Mouse (Mus musculus): ENCODE results near the gene Ttc28. TPM values are rescaled to one million over a fixed set of nuclear protein-coding genes. Genes with fewer than 3 reads are reported as not detected.

Ttc28 gene
- total RNA-seq, 2 experiments from 2014 or later: 26.7 to 29.3 TPM

DNA sequence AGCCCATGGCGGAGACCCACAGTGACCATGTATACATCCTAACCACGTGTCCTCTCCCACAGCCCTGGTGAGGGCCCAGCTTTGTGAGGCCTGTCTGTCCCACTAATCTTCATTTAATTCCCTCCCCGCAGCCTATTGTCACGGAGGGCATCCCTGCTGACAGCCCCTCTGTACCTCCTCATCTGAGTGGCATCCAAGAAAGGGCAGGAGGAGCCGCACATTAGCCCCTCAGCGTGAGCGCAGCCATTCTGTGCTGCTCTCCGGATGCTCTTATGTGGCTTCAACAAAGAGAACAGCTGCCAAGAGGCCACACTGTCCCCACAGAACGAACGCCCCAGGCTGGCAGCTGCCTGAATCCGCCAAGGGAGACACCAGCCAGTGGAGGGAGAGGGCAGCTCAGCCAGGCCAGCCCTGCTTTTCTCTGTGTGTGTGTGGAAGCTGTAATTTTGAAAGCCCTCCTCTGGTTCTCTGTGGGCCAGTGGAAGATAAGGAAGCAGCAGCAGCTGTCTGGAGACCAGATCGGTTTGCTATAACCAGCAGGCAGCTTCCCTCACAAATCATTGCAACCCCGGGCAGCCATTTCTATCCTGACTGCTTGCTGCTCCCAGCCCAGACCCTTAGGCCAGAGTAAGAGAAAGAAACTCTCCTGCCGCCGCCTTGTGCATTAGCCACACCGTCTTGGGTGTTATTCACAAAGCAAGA, 341.2 kb downstream of the Ttc28 start:
- intact Hi-C loops (cut with DNase I): no loop called here
- no peak for DNase-seq

GRCm38 (mm10) chr5:111222820-111223219, 343.2 kb downstream of the Ttc28 start:
- DNase-seq: no peak
- intact Hi-C loops (cut with DNase I): no loop called here

GRCm38 (mm10) chr5:111225306-111225705, 345.7 kb downstream of the Ttc28 start:
- no peak for DNase-seq
- intact Hi-C loops (cut with DNase I): no loop called here

GRCm38 (mm10) chr5:111226486-111226885, 346.9 kb downstream of the Ttc28 start:
- intact Hi-C loops (cut with DNase I): no loop called here
- DNase-seq: no peak

- DNase-seq: peak; percentile 51 to 62
- intact Hi-C loops (cut with DNase I): no loop called here
Observed at GRCm38 (mm10) chr5:111227850-111228249, 348.2 kb downstream of the Ttc28 start.

DNA sequence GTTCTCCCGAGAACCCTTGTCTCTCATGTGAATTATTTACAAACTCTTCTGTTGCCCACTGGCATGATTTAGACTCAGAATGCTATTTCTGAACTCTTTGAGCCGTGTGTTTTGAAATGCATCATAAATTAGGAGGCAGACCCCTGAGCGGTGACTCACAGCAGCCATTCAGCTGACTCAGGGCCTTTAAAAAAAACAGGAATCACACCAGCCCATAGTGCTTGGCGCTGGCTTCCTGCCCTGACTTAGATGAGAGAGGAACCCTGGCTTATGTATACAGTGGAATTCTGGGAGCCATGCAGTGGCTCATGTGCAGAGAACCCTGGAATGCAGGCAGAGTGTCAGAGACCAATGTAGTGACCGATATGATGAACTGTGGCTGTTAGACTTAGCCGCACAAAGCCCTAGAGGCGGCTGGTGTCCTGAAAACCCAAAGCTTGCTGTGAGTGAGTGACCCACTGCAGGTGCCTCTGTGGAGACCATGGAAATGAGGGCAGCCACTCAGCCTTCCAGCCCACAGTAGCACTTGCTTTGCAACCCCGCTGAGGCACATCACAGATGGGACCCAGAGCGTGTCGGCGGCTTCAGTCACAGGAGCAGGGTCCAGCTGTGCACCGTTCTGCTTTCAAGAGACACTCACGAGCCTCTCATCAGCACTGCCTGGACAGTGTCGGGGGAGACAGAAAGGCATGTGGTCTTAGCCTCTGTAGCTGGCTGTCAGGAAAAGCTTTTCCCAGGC, 348.9 kb downstream of the Ttc28 start:
- peak; percentile 61 to 69 for DNase-seq
- intact Hi-C loops (cut with DNase I): no loop called here

DNA sequence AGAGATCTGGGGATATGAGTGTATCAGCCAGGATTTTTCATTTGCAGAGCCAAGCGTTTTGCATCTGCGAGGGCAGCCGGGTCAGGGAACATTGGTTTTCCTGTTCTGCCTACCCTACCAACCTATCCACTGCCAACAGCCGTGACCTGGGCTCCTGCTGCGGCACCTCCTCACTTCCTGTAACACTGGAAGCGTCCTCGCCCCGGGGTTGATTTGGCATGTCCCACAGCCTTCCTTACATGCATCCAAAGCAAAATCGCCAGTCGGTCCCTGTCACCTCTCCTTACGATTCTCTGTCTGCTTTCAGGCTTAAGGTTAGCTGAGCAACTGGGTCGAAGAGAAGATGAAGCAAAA, 349.4 kb downstream of the Ttc28 start:
- intact Hi-C loops (cut with DNase I): no loop called here
- no peak for DNase-seq

DNA sequence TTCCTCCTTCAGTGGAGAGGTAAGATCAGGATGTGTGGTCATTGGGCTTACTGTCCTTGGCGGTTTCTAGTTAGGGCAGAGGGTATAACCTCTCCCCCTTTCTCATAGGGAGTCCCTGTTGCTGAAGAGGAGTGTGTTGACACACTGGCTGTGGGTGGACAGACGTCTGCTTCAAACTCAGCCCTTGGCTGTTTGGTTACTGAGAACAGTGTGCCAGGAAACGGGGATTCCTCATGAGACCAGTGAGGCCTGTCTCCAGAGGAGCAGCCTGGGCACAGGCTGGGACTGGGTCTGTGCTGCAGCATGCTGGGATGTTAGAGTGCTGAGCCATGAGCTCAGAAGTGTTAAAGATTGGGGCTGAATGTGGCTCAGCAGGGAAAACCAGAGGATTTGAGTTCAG, 350.1 kb downstream of the Ttc28 start:
- no peak for DNase-seq
- intact Hi-C loops (cut with DNase I): no loop called here

GRCm38 (mm10) chr5:111231044-111231443, 351.4 kb downstream of the Ttc28 start:
- no peak for DNase-seq
- intact Hi-C loops (cut with DNase I): no loop called here

GRCm38 (mm10) chr5:111231769-111232168, 352.2 kb downstream of the Ttc28 start:
- intact Hi-C loops (cut with DNase I): no loop called here
- DNase-seq: no peak

- no peak for DNase-seq
- intact Hi-C loops (cut with DNase I): no loop called here
Observed at GRCm38 (mm10) chr5:111233022-111233709, 353.6 kb downstream of the Ttc28 start.

DNA sequence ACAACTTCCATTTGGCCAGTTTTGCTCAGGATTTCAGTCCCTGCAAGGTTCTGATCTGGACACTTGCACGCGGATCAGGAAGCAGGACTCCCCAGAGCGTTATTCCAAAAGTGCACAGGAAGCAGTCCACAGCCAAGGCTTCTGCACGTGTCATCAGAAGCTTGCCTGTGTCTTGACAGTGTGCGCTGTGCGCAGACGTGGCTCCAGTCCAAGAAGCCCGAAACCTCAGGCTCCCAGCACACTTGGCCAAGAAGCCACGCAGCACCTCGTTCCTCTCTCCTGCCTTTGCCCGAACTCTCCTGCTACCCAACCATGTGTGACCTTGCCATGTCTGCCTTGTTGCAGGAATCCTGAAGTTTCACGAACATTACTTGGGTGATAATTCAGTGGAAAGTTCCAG, 355.5 kb downstream of the Ttc28 start:
- intact Hi-C loops (cut with DNase I): no loop called here
- peak; percentile 79 to 84 for DNase-seq

GRCm38 (mm10) chr5:111237176-111237636, 357.6 kb downstream of the Ttc28 start:
- no peak for DNase-seq
- intact Hi-C loops (cut with DNase I): no loop called here

- DNase-seq: peak in 1 of 2 experiments; percentile 37
- intact Hi-C loops (cut with DNase I): no loop called here
Observed at GRCm38 (mm10) chr5:111239223-111239622, 359.6 kb downstream of the Ttc28 start.

- DNase-seq: peak in 1 of 2 experiments; percentile 31
Observed at GRCm38 (mm10) chr5:111243447-111244040, 363.9 kb downstream of the Ttc28 start.

DNA sequence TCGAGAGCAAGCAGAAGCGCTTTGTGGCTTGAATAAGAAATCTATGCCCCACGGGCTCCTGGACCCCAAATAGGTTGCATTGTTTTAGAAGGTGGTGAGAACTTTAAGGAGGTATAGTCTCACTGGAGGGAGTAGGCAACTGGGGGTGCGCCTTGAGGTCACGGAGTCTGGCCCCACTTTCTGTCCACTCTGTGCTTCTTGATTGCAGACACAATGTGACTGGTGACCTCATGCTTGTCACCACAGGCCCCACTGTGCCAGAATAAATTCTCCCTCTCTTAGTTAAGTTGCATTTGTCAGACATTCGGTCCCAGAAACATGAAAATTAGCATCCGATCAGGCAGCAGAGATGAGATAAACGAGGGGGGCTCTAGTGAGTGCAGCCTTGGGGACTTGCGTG, 364.5 kb downstream of the Ttc28 start:
- intact Hi-C loops (cut with DNase I): no loop called here
- DNase-seq: peak; percentile 42 to 48

More at GRCm38 (mm10) chr5:111243447-111244040, 363.9 kb downstream of the Ttc28 start:
- intact Hi-C loops (cut with DNase I): no loop called here

- peak; percentile 61 to 69 for DNase-seq
Observed at GRCm38 (mm10) chr5:111247571-111248265, 368.1 kb downstream of the Ttc28 start.

DNA sequence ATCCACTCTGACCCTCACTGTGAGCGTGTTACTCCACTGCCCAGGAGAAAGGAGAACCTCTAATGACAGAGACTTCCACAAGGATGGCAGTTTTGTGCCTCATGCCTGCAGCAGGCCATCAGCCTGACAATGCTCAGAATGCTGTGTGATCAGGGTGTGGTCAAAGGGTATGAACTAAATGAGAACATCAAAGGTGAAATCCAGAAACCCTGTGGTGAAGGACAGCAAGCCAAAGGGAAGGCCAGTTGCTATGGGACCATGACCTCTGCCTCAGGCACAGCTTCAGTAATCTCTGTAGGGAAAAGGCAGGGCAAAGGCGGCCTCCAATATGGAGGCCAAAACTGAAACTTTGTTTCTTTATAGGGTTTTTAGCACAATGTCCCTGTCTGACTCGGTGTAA, 372.5 kb downstream of the Ttc28 start:
- no peak for DNase-seq
- intact Hi-C loops (cut with DNase I): no loop called here

More at GRCm38 (mm10) chr5:111247571-111248265, 368.1 kb downstream of the Ttc28 start:
- intact Hi-C loops (cut with DNase I): no loop called here

GRCm38 (mm10) chr5:111254362-111254761, 374.8 kb downstream of the Ttc28 start:
- DNase-seq: no peak
- intact Hi-C loops (cut with DNase I): no loop called here

- intact Hi-C loops (cut with DNase I): loop anchor here (5.0 kb wide), 2 partner anchors 417 to 467 kb away; partner anchors contain the start of genes Chek2 and Hscb
Observed at GRCm38 (mm10) chr5:111254781-111255180, 375.2 kb downstream of the Ttc28 start.

More at GRCm38 (mm10) chr5:111254781-111255180, 375.2 kb downstream of the Ttc28 start:
- DNase-seq: no peak

Measured in heart, postnatal 10 days (tissue).